Mouse (Mus musculus) embryonic fibroblast, embryonic 13.5 days (primary cell): ENCODE data around the gene Gm15517. TPM values are rescaled to one million over a fixed set of nuclear protein-coding genes. Genes with fewer than 3 reads are reported as not detected.
A peak's percentile ranks its signal among the peaks of the same experiment; 100 is the strongest.
"Not testable (repeated sequence)": the region's sequence is repeated elsewhere in the genome, so short reads cannot be mapped to it uniquely, and the experiment has no call there.

Experiments used
- H3K27ac ChIP-seq: 2 replicates; pipeline ENCODE4 v1.5.1; 2012; ENCODE audit warnings: low read length, control low read depth, inconsistent platforms; ENCODE audit not compliant: insufficient read depth
- H3K4me1 ChIP-seq: 2 replicates; pipeline ENCODE4 v1.6.1; 2011; ENCODE audit warnings: low read length; ENCODE audit not compliant: control insufficient read depth, insufficient read depth
- H3K4me3 ChIP-seq: 2 replicates; pipeline ENCODE4 v1.5.1; 2011; ENCODE audit warnings: mild to moderate bottlenecking, control low read depth, low read length; ENCODE audit not compliant: insufficient read depth
- CTCF ChIP-seq: IDR thresholded peaks from 2 replicates; pipeline ENCODE4 v1.5.1; 2011; ENCODE audit warnings: mild to moderate bottlenecking, control low read depth, low read length, moderate library complexity, borderline replicate concordance; ENCODE audit not compliant: insufficient read depth
- POLR2A ChIP-seq: IDR thresholded peaks from 2 replicates; pipeline ENCODE4 v1.6.1; 2011; ENCODE audit warnings: low read depth, mild to moderate bottlenecking, control low read depth, low read length, moderate library complexity
- polyA plus RNA-seq: library from polyadenylated mRNA; stranded (reverse); fragments of >200 nt; gene quantifications from 2 replicates; pipeline ENCODE4 v1.2.4, GENCODE M21; 2011; ENCODE audit warnings: low read depth; ENCODE audit not compliant: missing spikeins, insufficient read length

Gene Gm15517
- polyA plus RNA-seq, 1 experiment: not detected

DNA sequence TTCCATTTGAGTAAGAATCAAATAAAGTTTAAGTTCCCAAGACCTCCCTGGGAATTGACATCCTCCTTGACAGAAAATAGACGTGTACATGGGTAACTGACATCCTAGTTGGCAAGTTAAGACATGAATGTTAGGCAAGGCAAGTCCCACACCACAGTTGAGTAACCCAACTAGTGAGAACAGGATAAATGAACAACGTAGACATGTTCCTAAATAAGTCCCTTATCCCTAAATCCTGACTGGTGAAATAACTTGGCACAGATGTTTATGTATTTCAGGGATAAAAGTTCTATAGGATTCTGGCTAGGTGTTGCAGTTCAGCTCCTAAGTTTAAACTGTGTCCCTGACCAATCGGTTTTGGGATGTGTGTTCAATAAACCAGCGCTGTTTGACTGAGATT lies 29.7 kb downstream of the Gm15517 start:
- TF ChIP-seq CTCF (no peak), POLR2A (no peak)
- H3K4me1 ChIP-seq: no peaks in the 10 kb centered on the region
- no peak overlapping the region for H3K27ac ChIP-seq
- H3K4me3 ChIP-seq: no peak overlapping the region

DNA sequence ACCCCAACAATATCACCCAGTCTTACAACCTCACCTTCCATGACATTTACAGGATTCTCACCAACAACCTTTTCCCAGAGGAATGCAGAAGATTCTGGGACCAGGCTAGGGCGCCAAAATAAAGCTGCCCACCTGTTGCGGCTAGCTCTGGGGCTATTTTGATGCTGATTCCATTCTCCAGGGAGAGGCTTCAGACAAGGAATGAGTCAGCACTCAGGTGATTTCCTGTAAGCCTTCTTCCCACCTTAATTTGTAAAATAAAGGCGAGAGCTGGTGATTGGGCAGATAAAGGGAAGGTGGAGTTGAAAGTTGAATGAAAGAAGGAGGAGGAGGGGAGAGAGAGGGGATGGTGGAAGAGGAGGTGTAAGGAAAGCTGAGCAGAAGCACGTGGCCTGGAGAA lies 30.2 kb downstream of the Gm15517 start:
- Histone ChIP-seq H3K4me3 (no peak overlapping the region), H3K27ac (no peak overlapping the region), H3K4me1 (no peaks in the 10 kb centered on the region)
- no peak for TF ChIP-seq POLR2A
- TF ChIP-seq CTCF: no peak

DNA sequence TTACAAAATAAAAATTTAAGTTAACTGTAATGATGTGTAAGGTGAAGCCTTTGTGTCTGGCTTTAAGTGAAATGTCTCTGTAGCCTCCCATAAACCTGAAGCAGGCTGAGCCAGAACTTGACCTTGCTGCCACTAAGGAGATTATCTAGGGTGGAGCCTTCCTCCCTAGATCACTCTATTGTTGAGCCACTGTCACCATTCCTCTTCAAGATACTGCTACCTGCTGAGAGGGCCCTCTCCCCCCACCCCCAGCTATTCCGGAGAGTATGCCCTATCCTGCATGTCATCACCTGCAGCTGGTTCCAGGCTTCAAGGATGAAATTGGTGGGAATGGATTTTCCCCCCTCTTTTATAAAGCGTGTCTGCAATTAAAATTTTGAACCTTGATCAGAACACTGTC lies 36.3 kb downstream of the Gm15517 start:
- not testable (repeated sequence) for H3K4me3 ChIP-seq

DNA sequence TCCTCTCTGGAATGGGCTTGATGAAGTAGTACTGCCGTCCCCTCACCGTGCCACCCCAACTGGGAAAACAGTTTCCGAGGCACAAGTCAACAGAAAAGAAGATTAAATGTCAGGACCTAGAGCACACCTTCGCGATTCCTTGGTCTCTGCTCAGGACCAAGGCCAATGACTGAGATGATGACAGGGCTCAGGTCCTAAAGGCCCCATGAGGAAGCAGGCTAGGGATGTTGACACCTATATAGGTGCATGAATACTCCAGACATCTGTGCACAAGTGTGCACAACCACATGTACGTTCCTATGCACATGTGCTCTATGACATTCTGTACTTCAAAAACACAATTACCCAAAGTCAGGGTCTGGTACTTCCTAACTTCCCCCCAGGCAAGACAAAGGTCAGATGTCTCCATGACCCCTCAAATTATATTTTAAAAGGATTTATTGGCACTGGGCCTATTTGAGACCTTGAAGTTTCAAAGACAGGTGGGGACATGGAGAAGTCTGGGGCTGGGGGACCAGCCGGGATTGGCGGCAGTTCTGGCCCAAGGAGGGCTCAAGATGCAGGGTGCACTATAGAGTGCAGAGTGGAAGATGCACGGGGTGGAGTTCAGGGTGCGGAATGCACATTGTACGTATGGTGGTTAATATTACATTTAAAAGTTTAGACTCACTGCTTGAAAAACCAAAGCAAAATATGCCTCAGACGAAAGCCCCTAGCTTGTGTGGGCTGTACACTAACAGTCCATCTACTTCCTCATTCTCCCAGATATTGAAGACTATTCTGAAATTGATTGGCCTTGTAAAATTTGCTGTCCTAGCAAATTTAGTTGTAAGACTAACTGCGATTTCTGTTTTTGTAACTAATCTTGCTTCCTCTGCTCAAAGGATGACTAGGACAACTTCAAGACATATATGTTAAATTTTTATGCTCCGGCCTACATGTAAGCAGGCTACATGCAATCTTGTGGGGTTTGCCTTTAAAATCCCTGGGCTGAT lies 42.4 kb downstream of the Gm15517 start:
- TF ChIP-seq CTCF: no peak
- peak; percentile 12; the same call in 1 of the 2 replicates for TF ChIP-seq POLR2A
- H3K27ac ChIP-seq: no peak overlapping the region
- H3K4me1 ChIP-seq: no peaks in the 10 kb centered on the region
- H3K4me3 ChIP-seq: peak overlapping the region; percentile 66

More for the DNA sequence above, 36.3 kb downstream of the Gm15517 start:
- H3K27ac ChIP-seq, H3K4me1 ChIP-seq: not testable (repeated sequence)

DNA sequence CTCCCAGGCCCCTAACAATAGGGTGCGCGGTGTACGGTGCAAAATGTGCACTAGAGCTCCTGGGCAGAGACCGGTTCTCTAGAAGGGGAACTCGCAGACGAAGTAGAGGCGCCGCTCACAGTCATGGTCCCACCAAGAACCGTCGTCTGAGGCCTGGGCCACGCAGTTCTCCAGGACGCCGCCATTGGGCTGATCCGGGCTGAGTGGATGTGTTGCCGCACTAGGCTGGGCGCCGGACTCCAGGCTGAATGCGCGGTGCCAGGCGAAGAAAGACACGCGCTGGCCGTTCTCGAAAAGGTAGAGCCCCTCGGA lies 43.2 kb downstream of the Gm15517 start:
- peak overlapping the region; percentile 66 for H3K4me3 ChIP-seq
- peak overlapping the region; percentile 14; the same call in 1 of the 2 replicates for H3K27ac ChIP-seq
- TF ChIP-seq CTCF: no peak
- no peak for TF ChIP-seq POLR2A
- H3K4me1 ChIP-seq: no peaks in the 10 kb centered on the region

DNA sequence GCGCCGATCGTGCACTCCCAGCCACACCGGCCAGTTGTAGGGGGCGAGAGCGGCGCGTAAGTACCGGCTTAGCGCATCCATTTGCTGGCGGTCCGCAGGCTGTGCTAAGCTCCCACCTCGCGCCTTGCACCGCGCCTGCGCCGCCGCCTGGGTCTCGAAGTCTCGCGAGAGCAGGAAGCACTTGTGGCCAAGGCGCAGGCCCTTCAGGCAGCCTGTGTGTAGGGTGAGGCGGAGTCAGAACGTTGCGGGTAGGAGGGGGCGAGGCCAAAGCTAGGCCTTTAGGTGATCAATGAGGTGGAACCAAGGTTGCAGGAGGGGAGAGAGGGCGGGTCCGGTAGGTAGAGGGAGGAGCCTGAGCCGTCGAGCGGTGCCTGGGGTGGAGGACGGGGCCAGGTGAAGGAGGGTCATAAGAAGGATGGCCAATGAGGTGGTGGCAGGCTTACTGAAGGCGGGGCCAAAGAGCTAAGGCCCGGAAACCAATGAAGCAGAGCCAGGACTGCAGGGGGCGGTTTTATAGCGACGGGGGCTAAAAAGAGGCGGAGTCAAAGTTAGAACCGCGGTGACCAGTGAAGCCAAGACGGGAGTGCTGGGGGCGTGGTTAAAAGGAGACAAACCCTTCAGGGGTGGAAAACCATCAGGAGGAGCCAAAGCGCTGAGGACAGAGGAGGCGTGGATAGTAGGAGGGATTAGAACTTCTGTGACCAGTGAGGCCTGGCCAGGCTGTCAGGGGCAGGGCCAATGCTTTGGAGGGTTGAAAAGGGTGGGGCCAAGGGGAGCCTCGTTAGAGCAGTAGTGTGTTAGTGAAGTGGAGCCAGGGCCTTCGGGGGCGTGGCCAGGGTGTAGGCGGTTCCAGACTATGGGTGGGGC lies 43.8 kb downstream of the Gm15517 start:
- Histone ChIP-seq H3K4me3 (peak overlapping the region; percentile 66), H3K27ac (peak overlapping the region; percentile 14; the same call in 1 of the 2 replicates), H3K4me1 (no peaks in the 10 kb centered on the region)
- TF ChIP-seq CTCF (no peak), POLR2A (peak; percentile 98)

DNA sequence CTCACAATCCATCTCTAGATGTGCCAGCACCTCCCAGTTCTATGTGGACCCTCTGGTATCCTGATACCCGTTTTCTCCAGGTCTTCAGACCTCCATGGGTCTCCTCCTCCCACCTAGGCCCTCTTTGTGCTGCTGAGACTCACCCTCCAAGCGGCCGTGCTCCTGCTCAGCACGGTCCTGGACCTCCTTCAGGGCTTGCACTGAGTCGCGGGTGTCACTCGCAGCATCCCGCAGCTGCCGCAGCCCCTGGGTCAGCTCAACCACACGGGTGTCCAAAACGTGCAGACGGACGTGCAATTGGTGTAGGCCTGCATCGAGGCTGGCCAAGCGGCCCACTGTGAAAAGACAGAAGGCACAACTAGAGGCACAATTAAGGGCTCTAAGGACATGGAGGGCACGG lies 44.4 kb downstream of the Gm15517 start:
- Histone ChIP-seq H3K4me3 (no peak overlapping the region), H3K4me1 (no peaks in the 10 kb centered on the region; the same call in 1 of the 2 replicates), H3K27ac (no peak overlapping the region)
- TF ChIP-seq CTCF: no peak

DNA sequence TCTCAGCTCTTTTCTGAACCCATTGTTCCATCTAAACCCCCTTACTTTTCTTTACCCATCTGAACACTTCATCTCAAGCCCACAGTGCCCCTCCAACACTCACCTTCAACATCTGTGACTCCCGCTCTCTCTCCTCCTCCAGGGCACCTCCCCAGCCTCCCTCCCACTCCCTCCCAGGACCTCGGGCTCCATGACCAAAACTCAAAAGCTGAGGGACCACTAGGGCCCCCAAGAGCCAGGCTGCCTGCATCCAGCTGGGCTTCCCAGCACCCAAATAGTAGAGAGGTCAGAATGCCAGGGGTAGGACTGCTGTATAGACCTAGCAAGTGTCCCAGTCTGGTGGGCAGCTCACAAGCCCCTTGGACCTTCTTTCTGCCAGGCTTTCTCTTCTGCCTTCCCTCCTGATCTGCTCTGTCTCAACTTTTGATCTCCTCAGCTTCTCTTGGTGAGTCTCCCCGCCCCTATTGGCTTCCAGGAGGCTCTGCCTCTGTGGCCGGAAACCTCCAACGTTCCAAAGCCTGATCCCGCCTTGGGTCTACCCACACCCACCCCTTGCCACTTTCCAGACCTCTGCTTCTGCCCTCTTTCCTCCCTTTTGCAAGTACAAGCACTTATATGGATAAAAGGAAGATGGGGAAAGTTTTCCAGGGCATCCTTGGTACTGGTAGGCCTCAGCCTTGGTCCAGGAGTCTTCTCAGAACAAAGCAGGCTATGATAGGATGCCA lies 45.4 kb downstream of the Gm15517 start, which contains the start of gene Clec11a:
Clec11a (minus strand) TSS at position 387 of the 725 bp plus-strand sequence.
- no peaks in the 10 kb centered on the region; the same call in 1 of the 2 replicates for H3K4me1 ChIP-seq
- no peak within 1 kb of the TSS for H3K4me3 ChIP-seq
- peak within 1 kb of the TSS; percentile 42; the same call in 1 of the 2 replicates for H3K27ac ChIP-seq
- TF ChIP-seq CTCF: no peak
- TF ChIP-seq POLR2A: no peak; the same call in 1 of the 2 replicates
